Mouse (Mus musculus): ENCODE results near the gene Tbc1d22a.
A peak's percentile ranks its signal among the peaks of the same experiment; 100 is the strongest.

The Tbc1d22a gene

GRCm38 (mm10) chr15:86238076-86238475 lies 23.8 kb downstream of the Tbc1d22a start:
- DNase-seq = no peak

DNA sequence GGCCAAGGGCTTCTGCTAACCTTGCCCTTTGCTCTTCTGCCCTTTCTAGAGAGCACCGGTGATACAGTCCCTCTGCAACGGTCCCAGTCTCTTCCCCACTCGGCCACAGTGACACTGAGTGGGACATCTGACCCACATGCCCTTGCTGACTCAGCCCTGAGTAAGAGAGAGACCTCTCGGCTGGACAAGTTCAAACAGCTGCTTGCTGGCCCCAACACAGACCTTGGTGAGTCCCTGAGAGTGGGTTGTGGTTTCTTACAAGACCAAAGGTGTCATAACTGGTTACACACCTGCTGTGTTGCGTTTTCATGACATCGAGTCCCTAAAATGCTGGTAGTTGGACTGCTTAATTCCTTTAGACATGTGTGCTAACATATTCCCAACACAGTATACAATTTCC lies 24.8 kb downstream of the Tbc1d22a start:
- DNase-seq = no peak

- DNase-seq = peak; percentile 43 to 44
These were observed 25.5 kb downstream of the Tbc1d22a start for GRCm38 (mm10) chr15:86239801-86240200.

- peak; percentile 54 to 63 for DNase-seq
These were observed 29.4 kb downstream of the Tbc1d22a start for GRCm38 (mm10) chr15:86243708-86244107.

GRCm38 (mm10) chr15:86244380-86244779 lies 30.1 kb downstream of the Tbc1d22a start:
- no peak for DNase-seq

- peak in 1 of 2 experiments; percentile 21 for DNase-seq
These were observed 36.0 kb downstream of the Tbc1d22a start for GRCm38 (mm10) chr15:86250269-86250668.

GRCm38 (mm10) chr15:86252130-86252529 lies 37.9 kb downstream of the Tbc1d22a start:
- DNase-seq = no peak

GRCm38 (mm10) chr15:86252684-86253083 lies 38.4 kb downstream of the Tbc1d22a start:
- DNase-seq = no peak

DNA sequence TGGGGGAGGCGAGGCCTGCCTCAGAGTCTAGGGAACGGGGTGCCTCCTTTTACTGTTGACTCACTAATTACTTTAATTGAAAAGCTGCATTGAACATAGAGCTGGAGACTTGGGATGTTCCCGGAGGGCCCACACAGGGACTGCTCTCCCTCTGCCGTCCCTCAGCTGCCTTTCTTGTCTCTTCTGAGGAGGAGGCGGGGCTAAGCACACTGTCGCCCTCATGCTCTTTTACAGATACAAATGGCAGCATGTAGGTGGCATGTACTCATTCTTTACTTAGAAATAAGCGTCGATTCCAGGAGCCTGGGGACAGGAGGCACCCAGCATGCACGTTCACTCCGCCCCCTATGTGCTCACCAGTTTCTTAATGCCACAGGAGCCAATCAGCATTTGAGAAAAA lies 39.2 kb downstream of the Tbc1d22a start:
- DNase-seq = no peak

GRCm38 (mm10) chr15:86256201-86256600 lies 41.9 kb downstream of the Tbc1d22a start:
- DNase-seq = no peak

GRCm38 (mm10) chr15:86256728-86257179 lies 42.5 kb downstream of the Tbc1d22a start:
- DNase-seq = no peak

DNA sequence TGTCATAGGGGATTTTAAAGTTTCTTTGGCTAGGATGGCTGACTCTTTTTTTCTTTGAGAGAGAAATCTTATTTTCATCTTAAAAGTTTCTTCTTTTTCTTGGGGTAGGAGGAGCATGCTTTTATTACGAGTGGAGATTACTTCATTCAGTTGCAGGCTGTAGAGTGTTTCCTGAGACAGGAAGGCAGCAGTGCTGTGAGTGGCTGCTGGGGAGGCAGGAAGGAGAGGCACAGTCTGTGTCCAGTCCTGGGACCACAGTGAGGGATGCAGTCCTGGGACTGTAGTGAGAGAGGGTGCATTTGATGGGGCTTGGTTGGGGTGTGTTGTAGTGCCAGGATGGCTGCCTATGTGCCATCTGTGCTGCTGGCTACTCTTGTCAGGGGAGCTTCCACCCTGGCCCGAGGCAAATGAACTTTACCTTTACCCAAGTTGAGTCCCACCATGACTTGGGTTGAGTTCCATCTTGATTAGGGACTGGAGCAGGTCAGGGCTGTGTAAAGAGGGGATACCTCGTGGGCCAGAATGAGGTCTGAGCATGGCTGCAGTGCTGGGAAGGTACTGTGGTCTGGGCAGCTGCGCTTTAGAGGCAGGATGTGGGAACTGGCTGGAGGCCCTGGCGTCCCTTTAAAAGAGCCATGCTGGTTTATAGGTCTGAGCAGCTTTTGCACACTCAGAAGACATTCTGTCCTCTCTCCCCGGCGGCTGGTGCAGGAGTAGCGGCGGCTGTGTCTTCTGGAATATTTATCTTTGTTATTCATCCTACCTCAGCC lies 43.8 kb downstream of the Tbc1d22a start:
- no peak for DNase-seq

DNA sequence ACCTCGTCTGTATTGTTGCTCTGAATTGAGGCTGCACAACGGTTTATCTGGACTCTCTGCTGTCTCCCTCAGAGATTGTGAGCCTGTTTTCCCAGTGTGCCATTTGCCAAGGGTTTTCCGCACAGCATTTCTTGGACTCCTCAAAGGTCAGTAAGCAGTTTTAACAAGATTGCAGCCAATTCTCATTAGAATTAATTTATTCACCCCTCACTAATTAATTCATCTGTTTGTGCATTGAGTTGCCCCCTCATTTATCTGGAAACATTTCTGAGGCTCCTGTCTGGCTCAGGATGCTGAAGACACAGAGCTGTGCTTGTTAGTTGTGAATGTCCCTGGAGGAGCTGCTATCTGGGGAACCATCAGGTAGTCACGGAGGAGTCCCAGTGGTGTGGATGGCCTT lies 45.0 kb downstream of the Tbc1d22a start:
- DNase-seq = no peak

DNA sequence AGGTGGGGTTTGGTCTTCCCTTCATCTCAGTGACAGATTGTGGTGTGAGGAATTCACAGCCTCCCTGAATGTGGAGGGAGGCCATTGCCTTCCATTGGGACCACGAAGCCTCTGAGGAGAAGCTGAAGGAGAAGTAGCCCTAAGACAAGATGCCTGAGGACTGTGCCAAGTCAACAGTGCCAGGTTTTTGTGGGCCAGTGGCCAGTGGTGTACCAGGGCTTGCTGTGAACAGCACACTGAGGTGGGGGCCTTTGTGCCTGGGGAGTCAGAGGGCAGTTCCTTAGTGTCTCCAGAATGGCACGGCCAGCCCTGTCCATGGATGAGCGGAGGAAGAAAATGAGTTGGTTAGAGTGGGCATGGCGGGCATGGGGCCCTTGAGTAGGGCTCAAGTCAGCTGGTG lies 45.9 kb downstream of the Tbc1d22a start:
- no peak for DNase-seq

DNA sequence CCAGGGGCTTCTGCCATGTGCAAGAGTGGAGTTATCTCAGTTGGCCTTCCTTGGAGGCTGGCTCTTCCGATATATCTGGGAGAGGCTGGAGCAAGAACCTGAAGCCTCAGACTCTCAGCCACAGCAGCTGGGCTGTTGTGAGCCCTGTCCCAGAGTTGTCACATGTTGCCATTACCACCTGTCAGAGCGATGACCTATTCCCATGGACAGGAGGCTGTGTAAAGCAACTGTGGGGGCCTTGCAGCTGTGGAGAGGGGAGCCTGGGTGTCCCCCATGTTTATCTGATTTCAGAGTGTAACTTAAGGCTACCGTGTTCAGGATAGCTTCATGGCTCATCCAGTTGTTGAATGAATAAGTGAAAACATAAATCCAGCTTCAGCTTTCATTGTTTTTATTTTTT lies 50.1 kb downstream of the Tbc1d22a start:
- DNase-seq = no peak

GRCm38 (mm10) chr15:86264803-86265202 lies 50.5 kb downstream of the Tbc1d22a start:
- no peak for DNase-seq

- no peak for DNase-seq
These were observed 52.7 kb downstream of the Tbc1d22a start for GRCm38 (mm10) chr15:86266975-86267374.

GRCm38 (mm10) chr15:86268526-86268925 lies 54.3 kb downstream of the Tbc1d22a start:
- DNase-seq = peak; percentile 21 to 30

DNA sequence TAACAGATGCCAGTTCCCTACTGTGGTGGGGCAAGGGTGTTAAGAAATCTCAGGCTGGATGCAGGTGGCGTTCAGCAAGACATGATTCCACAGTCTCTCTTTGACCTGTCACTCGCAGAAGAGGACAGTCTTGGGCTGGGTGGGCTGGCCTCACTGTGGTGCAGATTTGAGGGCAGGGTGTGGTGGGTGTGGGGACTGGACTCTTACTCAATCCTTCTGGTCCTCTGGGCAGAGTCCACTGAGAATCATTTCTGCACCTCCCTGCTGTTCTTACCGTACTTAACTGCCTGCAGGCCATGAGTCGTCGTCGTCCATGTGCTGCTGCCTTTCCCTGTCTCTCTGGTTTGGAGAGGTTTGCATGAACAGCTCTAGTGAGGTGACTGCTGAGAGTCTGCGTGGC lies 61.5 kb downstream of the Tbc1d22a start:
- DNase-seq = no peak

DNA sequence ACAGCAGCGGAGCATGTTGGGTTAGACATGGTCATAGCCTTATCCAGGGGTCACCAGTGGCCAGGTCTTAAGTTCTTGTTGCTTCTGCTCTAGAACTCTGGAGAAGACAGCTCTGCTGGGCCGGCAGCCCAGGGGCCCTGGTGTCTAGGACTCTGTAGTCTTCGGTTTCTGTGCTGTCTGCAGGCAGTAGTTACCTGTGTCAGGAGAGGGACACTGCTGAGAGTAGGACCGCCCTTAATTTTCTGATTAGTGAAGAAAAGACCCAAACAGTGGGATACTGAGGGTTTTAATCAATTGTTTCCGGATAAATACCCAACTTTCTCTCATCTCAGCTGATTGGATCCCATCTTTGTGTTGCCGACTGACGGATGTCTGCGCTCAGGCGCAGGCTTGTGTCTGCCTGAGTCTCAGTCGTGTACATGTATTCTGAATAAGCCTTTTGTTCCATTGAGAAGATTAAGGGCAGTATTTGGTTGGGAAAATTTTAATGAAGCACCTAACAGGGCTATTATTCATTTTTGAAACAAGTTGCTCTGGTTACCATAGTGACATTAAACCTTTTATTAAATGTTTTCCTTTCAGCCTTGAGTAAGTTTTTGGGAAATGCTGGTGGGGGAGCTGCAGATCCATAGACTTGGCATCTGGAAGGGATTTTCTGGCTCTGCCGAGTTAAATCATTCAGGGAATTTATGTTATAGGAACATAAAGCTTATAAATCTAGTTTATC lies 62.4 kb downstream of the Tbc1d22a start:
- DNase-seq = no peak

DNA sequence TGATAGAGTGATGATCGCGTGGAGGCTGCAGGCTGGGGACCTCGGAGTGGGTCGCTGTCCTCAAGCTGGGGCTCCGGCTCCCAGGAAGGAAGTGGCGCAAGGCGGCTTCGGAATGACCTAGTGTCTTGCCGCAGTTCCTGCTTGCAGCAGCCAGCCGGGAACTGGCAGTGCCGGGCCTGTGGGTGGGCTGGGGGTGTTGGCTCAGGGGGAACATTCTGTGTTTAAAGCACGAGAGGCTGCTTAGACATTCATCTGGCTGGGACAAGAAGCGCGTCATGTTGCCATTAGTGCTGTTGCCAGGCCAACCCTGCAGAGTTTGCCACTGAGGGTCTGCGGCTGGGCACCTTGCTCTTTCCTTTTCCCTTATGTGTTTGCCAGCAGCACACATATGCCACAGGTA lies 63.2 kb downstream of the Tbc1d22a start:
- peak; percentile 30 to 49 for DNase-seq

- no peak for DNase-seq
These were observed 65.1 kb downstream of the Tbc1d22a start for GRCm38 (mm10) chr15:86279059-86279974.

GRCm38 (mm10) chr15:86280137-86280536 lies 65.9 kb downstream of the Tbc1d22a start:
- DNase-seq = no peak

Measured in lung, adult 18-20 months (tissue).